Comparison of ENCODE assay signal across 20 mouse cellular contexts in genomic region chr4:57261813-57262212, GRCm38 (mm10). TPM values are rescaled to one million over a fixed set of nuclear protein-coding genes. Genes with fewer than 3 reads are reported as not detected.
DNase-seq lines count a peak whose midpoint lies in the region; ATAC-seq and TF ChIP-seq lines count a peak whose summit lies in the region.
"Had no signal": no experiment of that assay in that cellular context is flagged by ENCODE, and none has a peak within 500 bp of the region (broad histone marks: within the 10 kb centered on the region; RNA-seq: fewer than 3 reads in every experiment).

No protein-coding gene starts in this region.

- H3K4me2 ChIP-seq in hindbrain, postnatal 0 days (ENCODE audit: low read depth, low read length): no peak overlapping the region
- peak overlapping the region; percentile 19; the same call in 1 of the 2 replicates for H3K4me2 ChIP-seq in embryonic facial prominence, embryonic 12.5 days (replicated peaks)
- H3K4me2 ChIP-seq in limb, embryonic 12.5 days: peak overlapping the region; percentile 16
- H3K4me2 ChIP-seq: liver, embryonic 12.5 days; midbrain, embryonic 13.5 days had no signal

- no peak overlapping the region for H3K9ac ChIP-seq in hindbrain, postnatal 0 days (replicated peaks; ENCODE audit: low read length)
- no peak overlapping the region for H3K9ac ChIP-seq in embryonic facial prominence, embryonic 12.5 days
- no peak overlapping the region for H3K9ac ChIP-seq in limb, embryonic 12.5 days (replicated peaks)
- H3K9ac ChIP-seq: liver, embryonic 12.5 days; midbrain, embryonic 13.5 days had no signal

- H3K36me3 ChIP-seq in hindbrain, embryonic 10.5 days: no peaks in the 10 kb centered on the region
- H3K36me3 ChIP-seq in hindbrain, postnatal 0 days (ENCODE audit: insufficient read depth, low read length): no peaks in the 10 kb centered on the region
- H3K36me3 ChIP-seq in embryonic facial prominence, embryonic 10.5 days (replicated peaks): no peaks in the 10 kb centered on the region
- H3K36me3 ChIP-seq in embryonic facial prominence, embryonic 12.5 days: no peaks in the 10 kb centered on the region
- H3K36me3 ChIP-seq in limb, embryonic 12.5 days: 0 out of 2 replicates have a peak, but pooled peaks cover 3% of the 10 kb centered on the region
- H3K36me3 ChIP-seq: heart, embryonic 10.5 days; liver, embryonic 12.5 days; midbrain, embryonic 13.5 days had no signal

- no peak for DNase-seq in hindbrain, embryonic 10.5 days (ENCODE audit: low spot score)
- no peak for DNase-seq in hindbrain, postnatal 0 days (ENCODE audit: low spot score)
- DNase-seq in embryonic facial prominence, embryonic 10.5 days (ENCODE audit: low spot score): peak; percentile 58
- DNase-seq in spleen, adult 18-20 months: no peak
- DNase-seq in cerebellum, postnatal 4 days (ENCODE audit: low spot score in 2 of 2): no peak
- DNase-seq: adrenal gland, postnatal 10 days; cerebellum, adult 2 months; cerebellum, postnatal 25 days; heart, postnatal 4 days; kidney, postnatal 25 days; layer of hippocampus, postnatal 36 days; lung, adult 18-20 months; lung, postnatal 10 days; right cerebral cortex, postnatal 14 days had no signal

- no peaks in the 10 kb centered on the region for H3K9me3 ChIP-seq in hindbrain, embryonic 10.5 days
- no peaks in the 10 kb centered on the region for H3K9me3 ChIP-seq in hindbrain, postnatal 0 days (ENCODE audit: low read length)
- peaks cover 4% of the 10 kb centered on the region; the same call in 1 of the 2 replicates for H3K9me3 ChIP-seq in embryonic facial prominence, embryonic 10.5 days
- no peaks in the 10 kb centered on the region for H3K9me3 ChIP-seq in embryonic facial prominence, embryonic 12.5 days
- no peaks in the 10 kb centered on the region; the same call in 1 of the 2 replicates for H3K9me3 ChIP-seq in limb, embryonic 12.5 days
- H3K9me3 ChIP-seq: heart, embryonic 10.5 days; liver, embryonic 12.5 days; midbrain, embryonic 13.5 days had no signal

- H3K4me1 ChIP-seq in hindbrain, embryonic 10.5 days (replicated peaks): peaks cover 42% of the 10 kb centered on the region
- peaks cover 4% of the 10 kb centered on the region; the same call in 1 of the 2 replicates for H3K4me1 ChIP-seq in hindbrain, postnatal 0 days (ENCODE audit: insufficient read depth, low read length)
- peaks cover 68% of the 10 kb centered on the region for H3K4me1 ChIP-seq in embryonic facial prominence, embryonic 10.5 days
- peaks cover 28% of the 10 kb centered on the region for H3K4me1 ChIP-seq in embryonic facial prominence, embryonic 12.5 days
- H3K4me1 ChIP-seq in limb, embryonic 12.5 days (replicated peaks): peaks cover 35% of the 10 kb centered on the region
- H3K4me1 ChIP-seq: liver, embryonic 12.5 days had no signal

- TF ChIP-seq CTCF in hindbrain, postnatal 0 days (IDR thresholded peaks at IDR 0.05; ENCODE audit: low read depth): no peak

- H3K27ac ChIP-seq in hindbrain, embryonic 10.5 days: peak overlapping the region; percentile 59
- no peak overlapping the region for H3K27ac ChIP-seq in hindbrain, postnatal 0 days
- H3K27ac ChIP-seq in embryonic facial prominence, embryonic 10.5 days (replicated peaks): peak overlapping the region; percentile 78
- H3K27ac ChIP-seq in embryonic facial prominence, embryonic 12.5 days: peak overlapping the region; percentile 77
- peak overlapping the region; percentile 70 for H3K27ac ChIP-seq in limb, embryonic 12.5 days
- H3K27ac ChIP-seq: heart, embryonic 10.5 days; liver, embryonic 12.5 days; midbrain, embryonic 13.5 days had no signal

- WGBS in hindbrain, embryonic 10.5 days: 63% methylated on average over 9 of the region's 9 CpGs
- 73% methylated on average over 9 of the region's 9 CpGs for WGBS in hindbrain, postnatal 0 days
- 42% methylated on average over 9 of the region's 9 CpGs for WGBS in embryonic facial prominence, embryonic 10.5 days
- WGBS in embryonic facial prominence, embryonic 12.5 days: 13% methylated on average over 9 of the region's 9 CpGs
- 32% methylated on average over 9 of the region's 9 CpGs for WGBS in limb, embryonic 12.5 days

- no peak for ATAC-seq in hindbrain, postnatal 0 days
- ATAC-seq in embryonic facial prominence, embryonic 12.5 days (ENCODE audit: insufficient number of reproducible peaks, insufficient read depth, low FRiP score, low TSS enrichment): no peak
- ATAC-seq in limb, embryonic 12.5 days (ENCODE audit: insufficient number of reproducible peaks, insufficient read depth, low FRiP score, low TSS enrichment, low read depth): no peak
- ATAC-seq: intestine, postnatal 0 days; liver, embryonic 12.5 days; midbrain, embryonic 13.5 days had no signal

- H3K27me3 ChIP-seq in hindbrain, embryonic 10.5 days (ENCODE audit: insufficient read depth, poor library complexity, severe bottlenecking): peaks cover 8% of the 10 kb centered on the region; the same call in 1 of the 2 replicates
- H3K27me3 ChIP-seq in hindbrain, postnatal 0 days (ENCODE audit: insufficient read depth, low read length): no peaks in the 10 kb centered on the region
- H3K27me3 ChIP-seq in embryonic facial prominence, embryonic 10.5 days (replicated peaks; ENCODE audit: low read depth, poor library complexity, severe bottlenecking): 0 out of 2 replicates have a peak, but pooled peaks cover 9% of the 10 kb centered on the region
- H3K27me3 ChIP-seq in embryonic facial prominence, embryonic 12.5 days: no peaks in the 10 kb centered on the region
- H3K27me3 ChIP-seq in limb, embryonic 12.5 days: no peaks in the 10 kb centered on the region
- H3K27me3 ChIP-seq: liver, embryonic 12.5 days; midbrain, embryonic 13.5 days had no signal

- no peak overlapping the region for H3K4me3 ChIP-seq in hindbrain, embryonic 10.5 days
- H3K4me3 ChIP-seq in hindbrain, postnatal 0 days (ENCODE audit: low read length): no peak overlapping the region
- H3K4me3 ChIP-seq in embryonic facial prominence, embryonic 10.5 days: no peak overlapping the region
- no peak overlapping the region for H3K4me3 ChIP-seq in embryonic facial prominence, embryonic 12.5 days
- no peak overlapping the region for H3K4me3 ChIP-seq in limb, embryonic 12.5 days (replicated peaks)
- H3K4me3 ChIP-seq: heart, embryonic 10.5 days; liver, embryonic 12.5 days; midbrain, embryonic 13.5 days had no signal

RNA-seq across cellular contexts. Expression of gene Ptpn3, which starts 39.8 kb away (rescaled TPM):
- 1.3 and 1.6 TPM in 2 replicates for polyA plus RNA-seq in hindbrain, embryonic 10.5 days (2016; fragmentation: Nextera tagmentation; extraction: Ambion mirVana)
- 3.2 and 10.1 TPM in 2 replicates for total RNA-seq in hindbrain, postnatal 0 days (2014; rRNA removed)
- 2.8 and 3.4 TPM in 2 replicates for polyA plus RNA-seq in hindbrain, postnatal 0 days (2015; fragmentation: Nextera tagmentation; extraction: Ambion mirVana)
- polyA plus RNA-seq in embryonic facial prominence, embryonic 10.5 days (2016; fragmentation: Nextera tagmentation; extraction: Ambion mirVana): 2.0 and 2.1 TPM in 2 replicates
- polyA plus RNA-seq in embryonic facial prominence, embryonic 12.5 days (2016; fragmentation: Nextera tagmentation; extraction: Ambion mirVana): 3.7 and 6.4 TPM in 2 replicates
- 1.8 and 2.9 TPM in 2 replicates for polyA plus RNA-seq in limb, embryonic 12.5 days (2016; fragmentation: Nextera tagmentation; extraction: Ambion mirVana)
